Mouse (Mus musculus): ENCODE data around the gene Ubash3b. TPM values are rescaled to one million over a fixed set of nuclear protein-coding genes. Genes with fewer than 3 reads are reported as not detected.

Ubash3b gene
- polyA plus RNA-seq, 1 experiment from 2014 or later, result 13.7 TPM

GRCm38 (mm10) chr9:41148600-41148999 is 12.9 kb downstream of the Ubash3b start:
- H3K27me3 ChIP-seq (ENCODE audit: control insufficient read depth, insufficient read depth, low read length), result no peaks in the 10 kb centered on the region
- no peak overlapping the region for H3K27ac ChIP-seq (ENCODE audit: low read depth, low read length)
- no peak overlapping the region for H3K9ac ChIP-seq (ENCODE audit: low read depth, low read length)
- H3K4me2 ChIP-seq (replicated peaks; ENCODE audit: low read depth, low read length), result no peak overlapping the region
- H3K4me1 ChIP-seq (replicated peaks; ENCODE audit: control insufficient read depth, insufficient read depth, low read length), result no peaks in the 10 kb centered on the region
- ATAC-seq (ENCODE audit: low FRiP score) (no peak), DNase-seq (ENCODE audit: low spot score) (no peak)
- H3K36me3 ChIP-seq (ENCODE audit: control insufficient read depth, insufficient read depth, low read length), result no peaks in the 10 kb centered on the region
- WGBS, result 88% methylated on average over 7 of the region's 7 CpGs
- H3K4me3 ChIP-seq (ENCODE audit: low read depth, low read length), result no peak overlapping the region
- H3K9me3 ChIP-seq (ENCODE audit: control insufficient read depth, low read length), result no peaks in the 10 kb centered on the region

- no peak overlapping the region for H3K4me2 ChIP-seq (replicated peaks; ENCODE audit: low read depth, low read length)
These were observed 14.2 kb downstream of the Ubash3b start for GRCm38 (mm10) chr9:41147203-41147842.

GRCm38 (mm10) chr9:41143825-41144224 is 17.7 kb downstream of the Ubash3b start:
- H3K4me3 ChIP-seq (ENCODE audit: low read depth, low read length), result no peak overlapping the region
- H3K4me1 ChIP-seq (replicated peaks; ENCODE audit: control insufficient read depth, insufficient read depth, low read length), result no peaks in the 10 kb centered on the region
- DNase-seq (ENCODE audit: low spot score) (no peak), ATAC-seq (ENCODE audit: low FRiP score) (no peak)
- H3K27me3 ChIP-seq (ENCODE audit: control insufficient read depth, insufficient read depth, low read length), result no peaks in the 10 kb centered on the region
- no peak overlapping the region for H3K4me2 ChIP-seq (replicated peaks; ENCODE audit: low read depth, low read length)
- no peaks in the 10 kb centered on the region for H3K9me3 ChIP-seq (ENCODE audit: control insufficient read depth, low read length)
- no peaks in the 10 kb centered on the region for H3K36me3 ChIP-seq (ENCODE audit: control insufficient read depth, insufficient read depth, low read length)
- 88% methylated on average over 15 of the region's 15 CpGs for WGBS
- H3K9ac ChIP-seq (ENCODE audit: low read depth, low read length), result no peak overlapping the region
- H3K27ac ChIP-seq (ENCODE audit: low read depth, low read length), result no peak overlapping the region

More at GRCm38 (mm10) chr9:41147203-41147842, 14.2 kb downstream of the Ubash3b start:
- H3K4me1 ChIP-seq (replicated peaks; ENCODE audit: control insufficient read depth, insufficient read depth, low read length), result no peaks in the 10 kb centered on the region
- no peak overlapping the region for H3K4me3 ChIP-seq (ENCODE audit: low read depth, low read length)
- no peaks in the 10 kb centered on the region for H3K27me3 ChIP-seq (ENCODE audit: control insufficient read depth, insufficient read depth, low read length)
- DNase-seq (ENCODE audit: low spot score), result no peak
- H3K27ac ChIP-seq (ENCODE audit: low read depth, low read length), result no peak overlapping the region
- H3K9me3 ChIP-seq (ENCODE audit: control insufficient read depth, low read length), result no peaks in the 10 kb centered on the region
- H3K9ac ChIP-seq (ENCODE audit: low read depth, low read length), result no peak overlapping the region
- 59% methylated on average over 13 of the region's 13 CpGs for WGBS
- H3K36me3 ChIP-seq (ENCODE audit: control insufficient read depth, insufficient read depth, low read length), result no peaks in the 10 kb centered on the region
- ATAC-seq (ENCODE audit: low FRiP score), result no peak

GRCm38 (mm10) chr9:41143115-41143514 is 18.4 kb downstream of the Ubash3b start:
- Histone ChIP-seq H3K27me3 (ENCODE audit: control insufficient read depth, insufficient read depth, low read length) (no peaks in the 10 kb centered on the region), H3K9ac (ENCODE audit: low read depth, low read length) (no peak overlapping the region), H3K9me3 (ENCODE audit: control insufficient read depth, low read length) (no peaks in the 10 kb centered on the region), H3K27ac (ENCODE audit: low read depth, low read length) (no peak overlapping the region), H3K4me2 (replicated peaks; ENCODE audit: low read depth, low read length) (no peak overlapping the region), H3K4me3 (ENCODE audit: low read depth, low read length) (no peak overlapping the region), H3K36me3 (ENCODE audit: control insufficient read depth, insufficient read depth, low read length) (no peaks in the 10 kb centered on the region), H3K4me1 (replicated peaks; ENCODE audit: control insufficient read depth, insufficient read depth, low read length) (no peaks in the 10 kb centered on the region)
- no peak for DNase-seq (ENCODE audit: low spot score)
- WGBS, result 88% methylated on average over 3 of the region's 3 CpGs
- ATAC-seq (ENCODE audit: low FRiP score), result no peak

- DNase-seq (ENCODE audit: low spot score) (no peak), ATAC-seq (ENCODE audit: low FRiP score) (no peak)
- H3K4me3 ChIP-seq (ENCODE audit: low read depth, low read length), result no peak overlapping the region
- no peak overlapping the region for H3K27ac ChIP-seq (ENCODE audit: low read depth, low read length)
- H3K36me3 ChIP-seq (ENCODE audit: control insufficient read depth, insufficient read depth, low read length), result no peaks in the 10 kb centered on the region
- no peak overlapping the region for H3K4me2 ChIP-seq (replicated peaks; ENCODE audit: low read depth, low read length)
- H3K9me3 ChIP-seq (ENCODE audit: control insufficient read depth, low read length), result no peaks in the 10 kb centered on the region
- 82% methylated on average over 2 of the region's 2 CpGs for WGBS
- H3K9ac ChIP-seq (ENCODE audit: low read depth, low read length), result no peak overlapping the region
- H3K27me3 ChIP-seq (ENCODE audit: control insufficient read depth, insufficient read depth, low read length), result no peaks in the 10 kb centered on the region
- H3K4me1 ChIP-seq (replicated peaks; ENCODE audit: control insufficient read depth, insufficient read depth, low read length), result no peaks in the 10 kb centered on the region
These were observed 20.5 kb downstream of the Ubash3b start for GRCm38 (mm10) chr9:41141026-41141425.

GRCm38 (mm10) chr9:41138987-41139808 is 22.3 kb downstream of the Ubash3b start:
- ATAC-seq (ENCODE audit: low FRiP score) (no peak), DNase-seq (ENCODE audit: low spot score) (no peak)
- H3K9ac ChIP-seq (ENCODE audit: low read depth, low read length), result no peak overlapping the region
- H3K4me1 ChIP-seq (replicated peaks; ENCODE audit: control insufficient read depth, insufficient read depth, low read length), result no peaks in the 10 kb centered on the region
- H3K9me3 ChIP-seq (ENCODE audit: control insufficient read depth, low read length), result no peaks in the 10 kb centered on the region
- H3K27me3 ChIP-seq (ENCODE audit: control insufficient read depth, insufficient read depth, low read length), result no peaks in the 10 kb centered on the region
- WGBS, result 87% methylated on average over 6 of the region's 6 CpGs
- H3K36me3 ChIP-seq (ENCODE audit: control insufficient read depth, insufficient read depth, low read length), result no peaks in the 10 kb centered on the region
- no peak overlapping the region for H3K4me3 ChIP-seq (ENCODE audit: low read depth, low read length)
- H3K4me2 ChIP-seq (replicated peaks; ENCODE audit: low read depth, low read length), result no peak overlapping the region
- no peak overlapping the region for H3K27ac ChIP-seq (ENCODE audit: low read depth, low read length)

- DNase-seq (ENCODE audit: low spot score), result no peak
- no peak for ATAC-seq (ENCODE audit: low FRiP score)
- Histone ChIP-seq H3K4me2 (replicated peaks; ENCODE audit: low read depth, low read length) (no peak overlapping the region), H3K9ac (ENCODE audit: low read depth, low read length) (no peak overlapping the region), H3K9me3 (ENCODE audit: control insufficient read depth, low read length) (no peaks in the 10 kb centered on the region), H3K27me3 (ENCODE audit: control insufficient read depth, insufficient read depth, low read length) (no peaks in the 10 kb centered on the region), H3K4me3 (ENCODE audit: low read depth, low read length) (no peak overlapping the region), H3K4me1 (replicated peaks; ENCODE audit: control insufficient read depth, insufficient read depth, low read length) (no peaks in the 10 kb centered on the region), H3K27ac (ENCODE audit: low read depth, low read length) (no peak overlapping the region), H3K36me3 (ENCODE audit: control insufficient read depth, insufficient read depth, low read length) (no peaks in the 10 kb centered on the region)
- 77% methylated on average over 7 of the region's 7 CpGs for WGBS
These were observed 24.6 kb downstream of the Ubash3b start for GRCm38 (mm10) chr9:41136691-41137467.

- Histone ChIP-seq H3K4me1 (replicated peaks; ENCODE audit: control insufficient read depth, insufficient read depth, low read length) (no peaks in the 10 kb centered on the region), H3K27me3 (ENCODE audit: control insufficient read depth, insufficient read depth, low read length) (no peaks in the 10 kb centered on the region), H3K9ac (ENCODE audit: low read depth, low read length) (no peak overlapping the region), H3K27ac (ENCODE audit: low read depth, low read length) (no peak overlapping the region), H3K36me3 (ENCODE audit: control insufficient read depth, insufficient read depth, low read length) (no peaks in the 10 kb centered on the region), H3K9me3 (ENCODE audit: control insufficient read depth, low read length) (no peaks in the 10 kb centered on the region), H3K4me3 (ENCODE audit: low read depth, low read length) (no peak overlapping the region), H3K4me2 (replicated peaks; ENCODE audit: low read depth, low read length) (no peak overlapping the region)
- 91% methylated on average over 2 of the region's 2 CpGs for WGBS
- ATAC-seq (ENCODE audit: low FRiP score) (no peak), DNase-seq (ENCODE audit: low spot score) (no peak)
These were observed 25.2 kb downstream of the Ubash3b start for GRCm38 (mm10) chr9:41136273-41136672.
